Mouse (Mus musculus): ENCODE measurements around the gene Sh3bp5.

GRCm38 (mm10) chr14:31440725-31441124 lies 4.8 kb upstream of the Sh3bp5 start:
- TF ChIP-seq MAFK (IDR thresholded peaks at IDR 0.05; ENCODE audit: insufficient read depth, low read depth, low read length) (no peak), CHD2 (IDR thresholded peaks at IDR 0.05; ENCODE audit: low read depth, low read length) (no peak), ZC3H11A (IDR thresholded peaks at IDR 0.05; ENCODE audit: borderline replicate concordance, low read depth, low read length) (no peak)

All from ES-E14 (cell line).